Mouse (Mus musculus) hindbrain, embryonic 10.5 days (tissue): ENCODE measurements around the gene Fam3b. TPM values are rescaled to one million over a fixed set of nuclear protein-coding genes. Genes with fewer than 3 reads are reported as not detected.

ENCODE experiments used
- DNase-seq: peaks from one replicate; pipeline ENCODE4 v3.0.0-alpha.2; 2017; ENCODE audit warnings: low spot score
- H3K27ac ChIP-seq: fragments of 300-500 bp; sonication (generic); 2 replicates; pipeline ENCODE4 v1.5.1; 2016; ENCODE audit warnings: mild to moderate bottlenecking, moderate library complexity
- H3K27me3 ChIP-seq: fragments of 300-500 bp; sonication (generic); 2 replicates; pipeline ENCODE4 v1.6.1; 2016; ENCODE audit warnings: mild to moderate bottlenecking; ENCODE audit not compliant: poor library complexity, insufficient read depth, severe bottlenecking
- H3K36me3 ChIP-seq: fragments of 300-500 bp; sonication (generic); 2 replicates; pipeline ENCODE4 v1.6.1; 2016; ENCODE audit warnings: mild to moderate bottlenecking, moderate library complexity
- H3K4me1 ChIP-seq: fragments of 300-500 bp; sonication (generic); replicated peaks from 2 replicates; pipeline ENCODE4 v1.6.1; 2016; ENCODE audit warnings: mild to moderate bottlenecking
- H3K4me3 ChIP-seq: fragments of 300-500 bp; sonication (generic); 2 replicates; pipeline ENCODE4 v1.5.1; 2016; ENCODE audit warnings: mild to moderate bottlenecking, moderate library complexity
- H3K9me3 ChIP-seq: fragments of 300-500 bp; sonication (generic); 2 replicates; pipeline ENCODE4 v1.6.1; 2016; ENCODE audit warnings: mild to moderate bottlenecking, moderate library complexity
- WGBS: fragments of 180-500 bp; shearing (Covaris S2); methylation state at CpG from one replicate; pipeline ENCODE4 v1.1.7; 2016; 5-methylcytosine and 5-hydroxymethylcytosine counted together
- polyA plus RNA-seq: library from polyadenylated mRNA; unstranded; fragments of >200 nt; fragmentation: Nextera tagmentation; extraction: Ambion mirVana; gene quantifications from 2 replicates; pipeline ENCODE4 v1.2.1, GENCODE M21; 2016

The Fam3b gene
- polyA plus RNA-seq, 1 experiment from 2014 or later, result not detected

DNA sequence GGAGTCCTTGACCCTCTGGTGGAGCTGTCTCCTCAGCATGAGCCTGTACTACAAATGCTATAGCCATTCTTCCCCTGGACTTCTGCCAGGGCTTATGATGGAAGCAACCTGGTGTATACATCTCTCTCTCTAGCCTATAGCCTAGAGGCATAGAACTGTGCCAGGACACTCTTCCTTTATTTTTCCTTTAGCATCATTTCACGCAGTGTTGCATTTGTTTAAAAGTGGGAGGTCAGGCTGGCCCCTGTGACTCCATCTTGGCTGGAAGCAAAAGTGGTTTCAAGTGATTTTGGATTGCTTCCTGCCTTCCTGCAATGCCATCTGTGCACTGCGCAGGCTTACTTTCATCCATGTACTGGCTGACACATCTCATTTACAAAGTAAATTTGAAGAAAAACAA is 80.4 kb downstream of the Fam3b start:
- H3K4me1 ChIP-seq, result no peaks in the 10 kb centered on the region

DNA sequence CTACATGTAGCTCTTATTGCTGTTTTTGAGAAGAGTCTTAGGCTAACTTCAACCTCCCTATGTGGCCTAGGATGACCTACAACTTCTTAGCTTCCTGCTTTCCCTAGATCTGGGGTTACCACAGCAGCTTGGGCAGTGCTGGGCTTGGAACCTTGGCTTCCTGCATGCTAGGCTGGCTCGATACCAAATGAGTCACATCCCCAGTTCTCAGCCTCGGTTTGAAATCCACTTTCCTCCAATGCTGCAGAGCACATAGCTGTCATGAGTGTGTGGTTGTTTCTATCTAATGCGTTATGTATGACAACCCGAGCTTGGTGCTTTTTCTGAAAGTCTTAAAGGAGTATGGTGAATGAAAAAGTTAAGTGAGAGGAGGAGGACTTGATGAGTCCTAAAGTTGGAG is 83.3 kb downstream of the Fam3b start:
- Histone ChIP-seq H3K27ac (no peak overlapping the region), H3K4me1 (no peaks in the 10 kb centered on the region), H3K4me3 (no peak overlapping the region), H3K36me3 (no peaks in the 10 kb centered on the region), H3K27me3 (no peaks in the 10 kb centered on the region), H3K9me3 (no peaks in the 10 kb centered on the region)
- no peak for DNase-seq
- 83% methylated on average over 4 of the region's 4 CpGs for WGBS

More for the DNA sequence above, 80.4 kb downstream of the Fam3b start:
- no peaks in the 10 kb centered on the region for H3K36me3 ChIP-seq
- DNase-seq, result no peak
- H3K27ac ChIP-seq, result no peak overlapping the region
- no peaks in the 10 kb centered on the region for H3K9me3 ChIP-seq
- WGBS, result 88% methylated on average over 2 of the region's 2 CpGs
- H3K27me3 ChIP-seq, result no peaks in the 10 kb centered on the region
- H3K4me3 ChIP-seq, result no peak overlapping the region

DNA sequence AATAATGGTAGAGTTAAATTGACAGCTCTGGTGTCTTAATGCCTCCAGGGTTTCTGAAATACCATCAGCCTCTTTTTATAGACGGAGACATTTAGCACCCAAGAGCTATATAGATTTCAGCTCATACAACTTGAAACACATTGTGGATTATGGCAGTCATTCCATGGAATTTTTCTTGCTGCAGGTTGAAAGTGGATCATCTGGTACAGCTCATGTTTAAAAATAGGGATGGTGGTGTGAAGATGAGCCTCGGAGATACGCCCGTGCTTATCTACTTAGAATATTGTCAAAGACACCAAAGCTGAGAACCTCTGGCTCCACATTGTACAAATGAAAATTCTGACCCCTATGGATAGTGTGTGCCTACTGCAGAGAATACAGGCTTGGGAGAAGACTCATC is 84.5 kb downstream of the Fam3b start:
- Histone ChIP-seq H3K4me1 (no peaks in the 10 kb centered on the region), H3K4me3 (no peak overlapping the region), H3K27ac (no peak overlapping the region), H3K36me3 (no peaks in the 10 kb centered on the region), H3K9me3 (no peaks in the 10 kb centered on the region), H3K27me3 (no peaks in the 10 kb centered on the region)
- no peak for DNase-seq
- WGBS, result 95% methylated on average over 4 of the region's 4 CpGs

DNA sequence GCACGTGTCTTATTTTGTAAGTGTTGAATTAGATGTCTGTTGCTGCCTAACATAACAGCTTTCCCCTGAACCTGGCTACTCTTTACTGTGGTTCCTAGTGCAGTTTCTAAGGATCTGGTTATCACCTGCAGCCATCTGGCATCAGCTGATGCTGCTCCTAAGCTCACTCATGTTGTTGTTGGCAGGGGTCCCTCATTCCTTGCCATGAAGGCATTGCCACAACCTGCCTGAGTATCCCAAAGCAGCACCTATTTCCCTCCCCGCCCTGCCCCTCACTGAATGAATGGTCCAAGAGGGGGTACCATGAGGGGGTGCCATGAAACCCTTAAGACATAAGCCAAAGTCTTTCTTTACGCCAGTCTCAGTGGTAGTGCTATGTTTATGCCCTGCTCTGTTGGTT is 86.6 kb downstream of the Fam3b start:
- Histone ChIP-seq H3K36me3 (no peaks in the 10 kb centered on the region), H3K4me3 (no peak overlapping the region), H3K27me3 (no peaks in the 10 kb centered on the region), H3K4me1 (no peaks in the 10 kb centered on the region), H3K9me3 (no peaks in the 10 kb centered on the region), H3K27ac (no peak overlapping the region)
- WGBS, result 81% methylated on average over 3 of the region's 3 CpGs
- DNase-seq, result no peak

DNA sequence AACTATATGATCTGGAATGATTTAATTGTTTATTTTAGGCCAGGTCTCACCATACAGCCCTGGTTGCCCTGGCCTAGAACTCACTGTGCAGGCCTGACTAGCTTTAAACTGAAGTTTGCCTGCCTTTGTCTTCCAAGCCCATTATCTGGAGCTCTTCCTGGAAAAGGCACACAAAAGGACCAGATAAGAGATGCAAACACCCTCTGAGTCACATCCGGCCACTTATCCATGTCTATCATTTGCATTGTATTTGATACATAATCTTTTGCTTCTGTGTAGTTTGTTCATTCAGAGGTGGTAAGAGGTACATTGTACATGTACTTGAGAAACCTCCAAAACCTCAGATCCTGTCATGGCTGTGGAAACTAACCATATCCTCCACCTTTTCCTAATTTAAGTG is 91.0 kb downstream of the Fam3b start:
- DNase-seq, result no peak
- no peak overlapping the region for H3K27ac ChIP-seq
- H3K4me3 ChIP-seq, result no peak overlapping the region
- H3K9me3 ChIP-seq, result no peaks in the 10 kb centered on the region
- no peaks in the 10 kb centered on the region for H3K36me3 ChIP-seq
- 91% methylated on average over 1 of the region's 1 CpGs for WGBS
- H3K27me3 ChIP-seq, result no peaks in the 10 kb centered on the region
- no peaks in the 10 kb centered on the region for H3K4me1 ChIP-seq

DNA sequence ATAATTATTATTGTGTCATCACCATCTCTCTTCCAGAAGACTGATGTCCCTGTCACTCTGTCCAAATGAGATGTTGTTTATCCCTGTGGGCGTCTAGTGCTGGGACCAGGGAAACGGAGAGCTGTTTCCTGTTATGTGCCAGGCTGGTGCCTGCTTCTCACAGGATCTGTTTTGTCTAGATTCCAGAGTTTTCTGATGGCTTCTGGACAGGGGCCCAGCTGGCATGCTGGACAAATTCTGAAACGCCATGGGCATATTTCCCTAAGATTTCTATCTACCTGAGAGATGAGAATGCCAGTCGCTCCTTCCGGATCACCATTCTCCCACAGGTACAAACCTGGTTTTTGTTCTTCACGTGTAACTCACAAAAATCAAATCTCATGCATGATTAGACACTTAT is 92.9 kb downstream of the Fam3b start:
- Histone ChIP-seq H3K4me1 (no peaks in the 10 kb centered on the region), H3K9me3 (no peaks in the 10 kb centered on the region), H3K36me3 (no peaks in the 10 kb centered on the region), H3K27ac (no peak overlapping the region), H3K27me3 (no peaks in the 10 kb centered on the region), H3K4me3 (no peak overlapping the region)
- whole genome bisulfite sequencing, result 85% methylated on average over 6 of the region's 6 CpGs
- no peak for DNase-seq

Other genes starting within 250 kb of the Fam3b start
- 1.0 and 1.8 TPM in 2 replicates for gene Bace2, start 158.1 kb downstream of the Fam3b start, polyA plus RNA-seq
- gene Mx1, start 51.9 kb downstream of the Fam3b start, polyA plus RNA-seq, result 0.19 TPM in 1 of 2 replicates, not detected in the other
- 0.46 and 0.50 TPM in 2 replicates for gene Tmprss2, start 96.4 kb upstream of the Fam3b start, polyA plus RNA-seq
- 2.9 TPM in 2 replicates for gene Ripk4, start 249.0 kb upstream of the Fam3b start, polyA plus RNA-seq